Mouse (Mus musculus): ENCODE results near the gene C2cd4c. TPM values are rescaled to one million over a fixed set of nuclear protein-coding genes. Genes with fewer than 3 reads are reported as not detected.

C2cd4c gene
- polyA plus RNA-seq (2012) = not detected in 2 replicates

- no peaks in the 10 kb centered on the region for H3K9me3 ChIP-seq (ENCODE audit: control insufficient read depth, low read length)
- peak within 1 kb of the TSS; percentile 49 for H3K4me3 ChIP-seq (replicated peaks)
- peaks cover 9% of the 10 kb centered on the region for H3K4me1 ChIP-seq (ENCODE audit: control insufficient read depth)
- peaks cover 37% of the 10 kb centered on the region for H3K27me3 ChIP-seq (ENCODE audit: control insufficient read depth)
- H3K36me3 ChIP-seq (ENCODE audit: control insufficient read depth) = no peaks in the 10 kb centered on the region
- TF ChIP-seq GATA1 (IDR thresholded peaks at IDR 0.05; ENCODE audit: low read length) (no peak), TAL1 (IDR thresholded peaks at IDR 0.05; ENCODE audit: low read length) (no peak)
Measured at GRCm38 (mm10) chr10:79613578-79614304, at the start of gene C2cd4c. TSS of gene C2cd4c (minus strand) at chr10:79614025.

- Histone ChIP-seq H3K36me3 (ENCODE audit: control insufficient read depth) (no peaks in the 10 kb centered on the region), H3K4me1 (ENCODE audit: control insufficient read depth) (peaks cover 13% of the 10 kb centered on the region), H3K9me3 (ENCODE audit: control insufficient read depth, low read length) (no peaks in the 10 kb centered on the region), H3K27me3 (ENCODE audit: control insufficient read depth) (peaks cover 6% of the 10 kb centered on the region), H3K4me3 (replicated peaks) (no peak overlapping the region)
- TF ChIP-seq TAL1 (IDR thresholded peaks at IDR 0.05; ENCODE audit: low read length) = no peak
- no peak for TF ChIP-seq GATA1 (IDR thresholded peaks at IDR 0.05; ENCODE audit: low read length)
Measured at GRCm38 (mm10) chr10:79661861-79662260, 48.0 kb upstream of the C2cd4c start.

GRCm38 (mm10) chr10:79660298-79660697 lies 46.5 kb upstream of the C2cd4c start:
- no peak for TF ChIP-seq GATA1 (IDR thresholded peaks at IDR 0.05; ENCODE audit: low read length)
- no peak for TF ChIP-seq TAL1 (IDR thresholded peaks at IDR 0.05; ENCODE audit: low read length)
- no peaks in the 10 kb centered on the region for H3K27me3 ChIP-seq (ENCODE audit: control insufficient read depth)
- H3K9me3 ChIP-seq (ENCODE audit: control insufficient read depth, low read length) = no peaks in the 10 kb centered on the region
- no peak overlapping the region for H3K4me3 ChIP-seq (replicated peaks)
- H3K4me1 ChIP-seq (ENCODE audit: control insufficient read depth) = peaks cover 11% of the 10 kb centered on the region
- H3K36me3 ChIP-seq (ENCODE audit: control insufficient read depth) = no peaks in the 10 kb centered on the region

- TF ChIP-seq GATA1 (IDR thresholded peaks at IDR 0.05; ENCODE audit: low read length) (no peak), TAL1 (IDR thresholded peaks at IDR 0.05; ENCODE audit: low read length) (no peak)
- H3K4me1 ChIP-seq (ENCODE audit: control insufficient read depth) = peaks cover 6% of the 10 kb centered on the region
- H3K4me3 ChIP-seq (replicated peaks) = no peak overlapping the region
- H3K36me3 ChIP-seq (ENCODE audit: control insufficient read depth) = no peaks in the 10 kb centered on the region
- no peaks in the 10 kb centered on the region for H3K9me3 ChIP-seq (ENCODE audit: control insufficient read depth, low read length)
- peaks cover under 1% of the 10 kb centered on the region; the same call in 1 of the 2 replicates for H3K27me3 ChIP-seq (ENCODE audit: control insufficient read depth)
Measured at GRCm38 (mm10) chr10:79658829-79659228, 45.0 kb upstream of the C2cd4c start.

- Histone ChIP-seq H3K4me1 (ENCODE audit: control insufficient read depth) (no peaks in the 10 kb centered on the region), H3K9me3 (ENCODE audit: control insufficient read depth, low read length) (no peaks in the 10 kb centered on the region), H3K27me3 (ENCODE audit: control insufficient read depth) (peaks cover 5% of the 10 kb centered on the region), H3K4me3 (replicated peaks) (no peak overlapping the region), H3K36me3 (ENCODE audit: control insufficient read depth) (no peaks in the 10 kb centered on the region)
- TF ChIP-seq GATA1 (IDR thresholded peaks at IDR 0.05; ENCODE audit: low read length) (no peak), TAL1 (IDR thresholded peaks at IDR 0.05; ENCODE audit: low read length) (no peak)
Measured at GRCm38 (mm10) chr10:79654946-79655395, 41.1 kb upstream of the C2cd4c start.

GRCm38 (mm10) chr10:79652789-79653188 lies 39.0 kb upstream of the C2cd4c start:
- Histone ChIP-seq H3K4me1 (ENCODE audit: control insufficient read depth) (no peaks in the 10 kb centered on the region), H3K4me3 (replicated peaks) (no peak overlapping the region), H3K9me3 (ENCODE audit: control insufficient read depth, low read length) (no peaks in the 10 kb centered on the region), H3K27me3 (ENCODE audit: control insufficient read depth) (peaks cover 5% of the 10 kb centered on the region), H3K36me3 (ENCODE audit: control insufficient read depth) (no peaks in the 10 kb centered on the region)
- TF ChIP-seq TAL1 (IDR thresholded peaks at IDR 0.05; ENCODE audit: low read length) (no peak), GATA1 (IDR thresholded peaks at IDR 0.05; ENCODE audit: low read length) (no peak)

GRCm38 (mm10) chr10:79649070-79649751 lies 35.4 kb upstream of the C2cd4c start:
- no peak overlapping the region for H3K4me3 ChIP-seq (replicated peaks)
- peaks cover 3% of the 10 kb centered on the region for H3K4me1 ChIP-seq (ENCODE audit: control insufficient read depth)
- H3K27me3 ChIP-seq (ENCODE audit: control insufficient read depth) = peaks cover 5% of the 10 kb centered on the region
- no peaks in the 10 kb centered on the region for H3K9me3 ChIP-seq (ENCODE audit: control insufficient read depth, low read length)
- no peaks in the 10 kb centered on the region for H3K36me3 ChIP-seq (ENCODE audit: control insufficient read depth)
- no peak for TF ChIP-seq GATA1 (IDR thresholded peaks at IDR 0.05; ENCODE audit: low read length)
- no peak for TF ChIP-seq TAL1 (IDR thresholded peaks at IDR 0.05; ENCODE audit: low read length)

- no peak within 1 kb of the TSS for H3K4me3 ChIP-seq (replicated peaks)
Measured at GRCm38 (mm10) chr10:79645711-79646110, 31.9 kb upstream of the C2cd4c start, which contains the start of gene Odf3l2. TSS of gene Odf3l2 (minus strand) at chr10:79645738.

GRCm38 (mm10) chr10:79638486-79639204 lies 24.8 kb upstream of the C2cd4c start:
- H3K27me3 ChIP-seq (ENCODE audit: control insufficient read depth) = peaks cover 43% of the 10 kb centered on the region
- no peaks in the 10 kb centered on the region for H3K9me3 ChIP-seq (ENCODE audit: control insufficient read depth, low read length)
- H3K4me3 ChIP-seq (replicated peaks) = no peak overlapping the region
- H3K36me3 ChIP-seq (ENCODE audit: control insufficient read depth) = no peaks in the 10 kb centered on the region
- no peak for TF ChIP-seq GATA1 (IDR thresholded peaks at IDR 0.05; ENCODE audit: low read length)
- TF ChIP-seq TAL1 (IDR thresholded peaks at IDR 0.05; ENCODE audit: low read length) = no peak
- H3K4me1 ChIP-seq (ENCODE audit: control insufficient read depth) = no peaks in the 10 kb centered on the region

More at GRCm38 (mm10) chr10:79645711-79646110, 31.9 kb upstream of the C2cd4c start, which contains the start of gene Odf3l2:
- Histone ChIP-seq H3K27me3 (ENCODE audit: control insufficient read depth) (no peaks in the 10 kb centered on the region), H3K36me3 (ENCODE audit: control insufficient read depth) (no peaks in the 10 kb centered on the region), H3K9me3 (ENCODE audit: control insufficient read depth, low read length) (no peaks in the 10 kb centered on the region), H3K4me1 (ENCODE audit: control insufficient read depth) (peaks cover 5% of the 10 kb centered on the region)
- TF ChIP-seq GATA1 (IDR thresholded peaks at IDR 0.05; ENCODE audit: low read length) = no peak
- no peak for TF ChIP-seq TAL1 (IDR thresholded peaks at IDR 0.05; ENCODE audit: low read length)

Measured in erythroblast, embryonic 14.5 days (primary cell).